Mouse (Mus musculus) midbrain, embryonic 11.5 days (tissue): Measurements from ENCODE around the gene Zc3hav1l. TPM values are rescaled to one million over a fixed set of nuclear protein-coding genes. Genes with fewer than 3 reads are reported as not detected.

ENCODE experiments used
- ATAC-seq: fragments of 200-750 bp; cut with Nextera tagmentation; 2 replicates; pipeline ENCODE4 v1.8.0; 2017; ENCODE audit warnings: moderate TSS enrichment, moderate library complexity; ENCODE audit not compliant: low FRiP score
- DNase-seq: peaks from one replicate; pipeline ENCODE4 v3.0.0; 2015; ENCODE audit warnings: low spot score; ENCODE audit errors: missing footprints
- H3K27ac ChIP-seq: fragments of 300-500 bp; sonication (generic); 2 replicates; pipeline ENCODE4 v1.5.1; 2014; ENCODE audit warnings: low read depth, low read length
- H3K27me3 ChIP-seq: fragments of 300-500 bp; sonication (generic); 2 replicates; pipeline ENCODE4 v1.6.1; 2014; ENCODE audit warnings: mild to moderate bottlenecking, low read length, moderate library complexity, mixed read lengths; ENCODE audit not compliant: control insufficient read depth, insufficient read depth
- H3K36me3 ChIP-seq: fragments of 300-500 bp; sonication (generic); 2 replicates; pipeline ENCODE4 v1.6.1; 2014; ENCODE audit warnings: mild to moderate bottlenecking, low read length, moderate library complexity, mixed read lengths; ENCODE audit not compliant: control insufficient read depth, insufficient read depth
- H3K4me1 ChIP-seq: fragments of 300-500 bp; sonication (generic); 2 replicates; pipeline ENCODE4 v1.6.1; 2014; ENCODE audit warnings: low read length; ENCODE audit not compliant: control insufficient read depth, insufficient read depth
- H3K4me2 ChIP-seq: fragments of 300-500 bp; sonication (generic); 2 replicates; pipeline ENCODE4 v1.6.1; 2014; ENCODE audit warnings: mild to moderate bottlenecking, moderate library complexity
- H3K4me3 ChIP-seq: fragments of 300-500 bp; sonication (generic); 2 replicates; pipeline ENCODE4 v1.5.1; 2014; ENCODE audit warnings: low read depth, low read length
- H3K9ac ChIP-seq: fragments of 300-500 bp; sonication (generic); 2 replicates; pipeline ENCODE4 v1.6.1; 2014; ENCODE audit warnings: low read length
- H3K9me3 ChIP-seq: fragments of 300-500 bp; sonication (generic); 2 replicates; pipeline ENCODE4 v1.6.1; 2016; ENCODE audit warnings: low read length; ENCODE audit not compliant: control insufficient read depth
- WGBS: fragments of 180-500 bp; shearing (Covaris S2); extraction: QIAGEN DNeasy Blood & Tissue Kit; methylation state at CpG from one replicate; pipeline ENCODE4 v1.1.7; 2014; 5-methylcytosine and 5-hydroxymethylcytosine counted together
- polyA plus RNA-seq: library from polyadenylated mRNA; unstranded; fragments of >200 nt; fragmentation: Nextera tagmentation; extraction: Ambion mirVana; gene quantifications from 2 replicates; pipeline ENCODE4 v1.2.1, GENCODE M21; 2014

Zc3hav1l gene
- polyA plus RNA-seq, 1 experiment from 2014 or later: 12.1 TPM

GRCm38 (mm10) chr6:38337166-38337705 lies 38.2 kb upstream of the Zc3hav1l start:
- H3K4me3 ChIP-seq: no peak overlapping the region
- 90% methylated on average over 4 of the region's 4 CpGs for WGBS
- H3K9ac ChIP-seq: no peak overlapping the region
- DNase-seq (no peak), ATAC-seq (no peak)
- no peak overlapping the region for H3K27ac ChIP-seq
- H3K4me2 ChIP-seq: no peak overlapping the region
- H3K36me3 ChIP-seq: no peaks in the 10 kb centered on the region
- no peaks in the 10 kb centered on the region for H3K4me1 ChIP-seq
- no peaks in the 10 kb centered on the region for H3K9me3 ChIP-seq
- H3K27me3 ChIP-seq: no peaks in the 10 kb centered on the region

GRCm38 (mm10) chr6:38335264-38335663 lies 36.2 kb upstream of the Zc3hav1l start:
- H3K36me3 ChIP-seq: no peaks in the 10 kb centered on the region
- H3K4me1 ChIP-seq: no peaks in the 10 kb centered on the region
- H3K27me3 ChIP-seq: no peaks in the 10 kb centered on the region
- no peak overlapping the region for H3K4me3 ChIP-seq
- no peak overlapping the region for H3K27ac ChIP-seq
- H3K9ac ChIP-seq: no peak overlapping the region
- WGBS: 91% methylated on average over 6 of the region's 6 CpGs
- H3K4me2 ChIP-seq: no peak overlapping the region
- no peaks in the 10 kb centered on the region for H3K9me3 ChIP-seq
- DNase-seq (peak; percentile 17), ATAC-seq (no peak)

DNA sequence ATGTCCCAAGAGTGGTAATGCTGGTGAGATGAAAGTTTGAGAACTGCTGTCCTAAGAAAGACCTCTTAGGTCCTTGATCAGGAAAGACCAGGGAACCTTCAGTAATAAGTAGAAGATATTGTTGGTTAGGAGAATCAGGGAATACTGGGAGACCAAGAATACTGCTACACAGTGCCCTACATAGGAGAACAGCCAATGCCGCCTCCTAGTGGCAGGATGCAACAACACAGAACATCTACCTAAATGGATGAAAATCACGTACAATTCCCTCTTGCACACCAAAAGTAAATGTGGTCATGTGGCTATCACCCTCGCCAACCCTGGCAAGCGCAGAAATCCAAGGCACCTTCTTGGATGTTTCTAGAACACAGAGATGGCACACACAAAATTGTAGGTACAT lies 27.5 kb upstream of the Zc3hav1l start:
- peak; percentile 95 for DNase-seq
- peak; percentile 55 for ATAC-seq
- WGBS: 22% methylated on average over 4 of the region's 4 CpGs
- Histone ChIP-seq H3K4me2 (no peak overlapping the region), H3K27me3 (no peaks in the 10 kb centered on the region), H3K4me3 (no peak overlapping the region), H3K4me1 (no peaks in the 10 kb centered on the region), H3K36me3 (no peaks in the 10 kb centered on the region), H3K9me3 (no peaks in the 10 kb centered on the region), H3K9ac (no peak overlapping the region), H3K27ac (no peak overlapping the region)

GRCm38 (mm10) chr6:38320621-38321020 lies 21.6 kb upstream of the Zc3hav1l start:
- Histone ChIP-seq H3K4me3 (no peak overlapping the region), H3K36me3 (no peaks in the 10 kb centered on the region), H3K9me3 (no peaks in the 10 kb centered on the region), H3K27me3 (no peaks in the 10 kb centered on the region), H3K4me1 (no peaks in the 10 kb centered on the region), H3K4me2 (no peak overlapping the region), H3K9ac (no peak overlapping the region), H3K27ac (no peak overlapping the region)
- 95% methylated on average over 9 of the region's 9 CpGs for WGBS
- ATAC-seq (no peak), DNase-seq (no peak)

GRCm38 (mm10) chr6:38316050-38316449 lies 17.0 kb upstream of the Zc3hav1l start:
- H3K4me2 ChIP-seq: no peak overlapping the region
- no peak overlapping the region for H3K9ac ChIP-seq
- H3K27me3 ChIP-seq: no peaks in the 10 kb centered on the region
- H3K9me3 ChIP-seq: no peaks in the 10 kb centered on the region
- H3K4me3 ChIP-seq: no peak overlapping the region
- H3K27ac ChIP-seq: no peak overlapping the region
- H3K4me1 ChIP-seq: no peaks in the 10 kb centered on the region
- no peak for DNase-seq
- no peak for ATAC-seq
- 93% methylated on average over 4 of the region's 4 CpGs for WGBS
- no peaks in the 10 kb centered on the region for H3K36me3 ChIP-seq

DNA sequence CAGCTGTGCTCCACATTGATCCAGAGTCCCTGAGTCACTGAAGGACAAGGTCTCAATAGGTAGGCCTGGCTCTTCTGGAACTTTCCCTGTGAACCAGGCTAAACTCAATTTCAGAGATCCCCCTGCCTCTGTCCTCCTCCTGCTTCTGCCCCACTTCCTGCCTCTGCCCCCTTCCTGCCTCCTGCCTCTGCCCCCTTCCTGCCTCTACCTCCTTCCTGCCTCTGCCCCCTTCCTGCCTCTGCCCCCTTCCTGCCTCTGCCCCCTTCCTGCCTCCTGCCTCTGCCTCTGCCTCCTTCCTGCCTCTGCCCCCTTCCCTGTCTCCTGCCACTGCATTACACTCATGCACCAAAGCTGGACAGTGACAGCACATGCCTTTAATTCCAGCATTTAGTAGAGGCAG lies 10.7 kb upstream of the Zc3hav1l start:
- Histone ChIP-seq H3K4me2 (no peak overlapping the region), H3K36me3 (no peaks in the 10 kb centered on the region), H3K9me3 (peaks cover 1% of the 10 kb centered on the region; the same call in 1 of the 2 replicates), H3K4me3 (no peak overlapping the region), H3K4me1 (no peaks in the 10 kb centered on the region), H3K9ac (no peak overlapping the region), H3K27ac (no peak overlapping the region), H3K27me3 (no peaks in the 10 kb centered on the region)
- ATAC-seq: no peak
- DNase-seq: no peak

- Histone ChIP-seq H3K4me2 (no peak overlapping the region), H3K4me1 (no peaks in the 10 kb centered on the region), H3K9ac (no peak overlapping the region), H3K36me3 (no peaks in the 10 kb centered on the region), H3K4me3 (no peak overlapping the region), H3K9me3 (peaks cover 3% of the 10 kb centered on the region; the same call in 1 of the 2 replicates), H3K27me3 (no peaks in the 10 kb centered on the region), H3K27ac (no peak overlapping the region)
- ATAC-seq (no peak), DNase-seq (no peak)
- WGBS: 75% methylated on average over 3 of the region's 3 CpGs
These were observed 5.9 kb upstream of the Zc3hav1l start for GRCm38 (mm10) chr6:38304981-38305380.

DNA sequence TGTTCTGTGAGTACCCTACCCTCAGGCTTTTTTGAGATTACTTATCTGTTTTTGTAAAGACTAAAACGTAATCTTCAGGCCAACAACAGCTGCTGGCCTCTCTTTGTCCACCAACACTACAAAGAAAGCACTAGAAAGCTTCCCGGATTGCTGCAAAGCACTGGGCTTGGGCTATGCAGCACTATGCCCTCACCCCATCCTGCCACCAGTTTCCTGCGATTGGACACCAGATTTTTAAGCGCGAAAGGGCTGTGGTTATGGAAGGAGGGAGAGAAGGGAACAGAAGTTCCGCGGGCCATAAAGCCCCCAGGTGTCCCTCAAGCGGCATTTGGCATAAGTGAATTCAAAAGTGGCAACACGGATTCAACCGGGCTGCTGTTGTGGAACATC lies 818 bp downstream of the Zc3hav1l start:
- peak overlapping the region; percentile 70 for H3K4me3 ChIP-seq
- H3K27me3 ChIP-seq: peaks cover 14% of the 10 kb centered on the region
- peak; percentile 96 for DNase-seq
- WGBS: under 1% methylated on average over 10 of the region's 10 CpGs
- no peaks in the 10 kb centered on the region for H3K9me3 ChIP-seq
- 0 out of 2 replicates have a peak, but pooled peaks cover 3% of the 10 kb centered on the region for H3K4me1 ChIP-seq
- H3K4me2 ChIP-seq: peak overlapping the region; percentile 68
- peak overlapping the region; percentile 96 for H3K9ac ChIP-seq
- peak overlapping the region; percentile 89 for H3K27ac ChIP-seq
- H3K36me3 ChIP-seq: peaks cover 9% of the 10 kb centered on the region; the same call in 1 of the 2 replicates
- peak; percentile 43 for ATAC-seq

DNA sequence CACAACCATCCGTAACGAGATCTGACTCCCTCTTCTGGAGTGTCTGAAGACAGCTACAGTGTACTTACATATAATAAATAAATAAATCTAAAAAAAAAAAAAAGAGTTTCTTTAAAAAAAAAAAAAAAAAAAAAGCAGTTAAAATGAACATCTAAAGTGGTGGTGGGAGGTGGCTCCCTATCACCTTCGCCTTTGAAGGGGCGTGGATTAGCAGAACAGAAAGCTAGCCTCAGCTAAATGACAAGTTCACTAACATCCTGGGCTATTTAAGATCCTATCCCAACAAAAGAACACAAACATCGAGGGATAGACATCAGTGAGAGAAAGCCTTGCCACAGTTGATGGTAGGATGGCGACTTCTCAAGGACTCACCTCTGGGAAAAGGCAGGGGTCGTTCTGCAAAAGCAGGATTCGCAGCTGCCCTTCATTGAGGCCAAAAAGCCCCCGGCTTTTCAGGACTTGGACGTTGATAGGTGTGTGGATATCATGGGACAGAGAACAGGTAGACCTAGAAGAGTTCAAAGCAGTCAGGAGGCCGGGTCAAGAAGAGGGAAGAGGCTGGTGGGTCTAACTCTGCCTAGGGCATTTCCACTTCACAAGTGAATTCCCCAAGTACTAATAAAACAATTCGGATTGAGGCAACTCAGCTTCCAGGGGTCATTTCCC lies 1.3 kb downstream of the Zc3hav1l start:
- 50% methylated on average over 12 of the region's 12 CpGs for WGBS
- ATAC-seq: no peak
- H3K4me2 ChIP-seq: peak overlapping the region; percentile 68
- peak overlapping the region; percentile 70 for H3K4me3 ChIP-seq
- peaks cover 9% of the 10 kb centered on the region; the same call in 1 of the 2 replicates for H3K36me3 ChIP-seq
- no peaks in the 10 kb centered on the region for H3K9me3 ChIP-seq
- DNase-seq: no peak
- H3K4me1 ChIP-seq: peaks cover 3% of the 10 kb centered on the region; the same call in 1 of the 2 replicates
- H3K27ac ChIP-seq: no peak overlapping the region; the same call in 1 of the 2 replicates
- H3K27me3 ChIP-seq: peaks cover 14% of the 10 kb centered on the region
- H3K9ac ChIP-seq: peak overlapping the region; percentile 96
